Mouse (Mus musculus): ENCODE results near the gene Setd3.

DNA sequence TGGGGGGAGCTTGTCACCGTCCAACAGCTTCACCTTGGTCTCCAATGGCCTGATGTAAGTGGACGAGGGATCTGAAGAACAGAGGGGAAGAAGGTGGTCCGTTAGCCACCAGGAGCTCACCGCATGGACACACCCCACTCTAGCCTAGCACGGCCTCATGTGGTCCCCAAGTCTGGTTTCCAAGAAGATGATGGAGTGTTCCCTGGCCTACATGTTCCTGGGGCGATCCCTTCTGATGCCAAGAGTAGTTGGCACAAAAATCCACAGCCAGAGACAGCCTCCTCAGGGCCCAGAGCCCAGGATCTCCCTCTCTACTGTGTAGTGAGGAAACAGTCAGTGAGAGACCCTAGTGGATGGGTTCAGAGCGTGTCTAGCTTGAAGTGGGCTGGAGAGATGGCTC is 42.6 kb upstream of the Setd3 start:
- TF ChIP-seq CTCF (IDR thresholded peaks at IDR 0.05; ENCODE audit: low read depth) (no peak), EP300 (IDR thresholded peaks at IDR 0.05; ENCODE audit: low read depth) (no peak)

All from liver, postnatal 0 days (tissue).